Mouse (Mus musculus) erythroid progenitor cell, adult 5-6 weeks (primary cell): ENCODE measurements around the gene Ldb2. TPM values are rescaled to one million over a fixed set of nuclear protein-coding genes. Genes with fewer than 3 reads are reported as not detected.

Experiments used
- ATAC-seq: replicated peaks from 2 replicates; pipeline ENCODE4 v1.8.0; 2016; ENCODE audit warnings: moderate number of reproducible peaks, mild to moderate bottlenecking, moderate TSS enrichment, inconsistent platforms; ENCODE audit not compliant: poor library complexity, low FRiP score, severe bottlenecking
- total RNA-seq, 2 experiments: library from RNA; stranded (forward) in 1 of 2; stranded (reverse) in 1 of 2; fragments of 150-400 nt in 1 of 2; fragments of 186-747, 209-891 nt in 1 of 2; gene quantifications; 2 replicates each; pipeline versions ENCODE4 v1.2.3 to v1.2.4; 2015 to 2017; ENCODE audit warnings: low replicate concordance in 2 of 2

Gene Ldb2
- total RNA-seq, 2 experiments from 2014 or later = 1.3 TPM; not detected in 1

- no peak for ATAC-seq
Measured at GRCm38 (mm10) chr5:44726546-44727476, 72.7 kb downstream of the Ldb2 start.

GRCm38 (mm10) chr5:44725501-44725900, 74.0 kb downstream of the Ldb2 start:
- ATAC-seq = no peak

GRCm38 (mm10) chr5:44719872-44720271, 79.6 kb downstream of the Ldb2 start:
- ATAC-seq = no peak

- no peak for ATAC-seq
Measured at GRCm38 (mm10) chr5:44714508-44714907, 85.0 kb downstream of the Ldb2 start.

- ATAC-seq = no peak
Measured at GRCm38 (mm10) chr5:44713181-44713789, 86.2 kb downstream of the Ldb2 start.

- no peak for ATAC-seq
Measured at GRCm38 (mm10) chr5:44711211-44711610, 88.3 kb downstream of the Ldb2 start.

GRCm38 (mm10) chr5:44710132-44710871, 89.2 kb downstream of the Ldb2 start:
- no peak for ATAC-seq

GRCm38 (mm10) chr5:44709276-44709675, 90.2 kb downstream of the Ldb2 start:
- ATAC-seq = no peak

GRCm38 (mm10) chr5:44707946-44708345, 91.5 kb downstream of the Ldb2 start:
- no peak for ATAC-seq

- ATAC-seq = no peak
Measured at GRCm38 (mm10) chr5:44706997-44707698, 92.3 kb downstream of the Ldb2 start.

GRCm38 (mm10) chr5:44697993-44698392, 101.5 kb downstream of the Ldb2 start:
- ATAC-seq = no peak

GRCm38 (mm10) chr5:44696548-44696947, 102.9 kb downstream of the Ldb2 start:
- no peak for ATAC-seq

GRCm38 (mm10) chr5:44693674-44694073, 105.8 kb downstream of the Ldb2 start:
- ATAC-seq = no peak

- no peak for ATAC-seq
Measured at GRCm38 (mm10) chr5:44686344-44686743, 113.1 kb downstream of the Ldb2 start.

- ATAC-seq = no peak
Measured at GRCm38 (mm10) chr5:44681054-44681638, 118.3 kb downstream of the Ldb2 start.

GRCm38 (mm10) chr5:44677814-44678213, 121.7 kb downstream of the Ldb2 start:
- no peak for ATAC-seq

GRCm38 (mm10) chr5:44676145-44676754, 123.2 kb downstream of the Ldb2 start:
- ATAC-seq = no peak

GRCm38 (mm10) chr5:44670336-44670735, 129.1 kb downstream of the Ldb2 start:
- no peak for ATAC-seq

GRCm38 (mm10) chr5:44667907-44668306, 131.6 kb downstream of the Ldb2 start:
- ATAC-seq = no peak
